Mouse (Mus musculus) forebrain, embryonic 13.5 days (tissue): Measurements from ENCODE around the gene Prkcb. TPM values are rescaled to one million over a fixed set of nuclear protein-coding genes. Genes with fewer than 3 reads are reported as not detected.

Source experiments
- ATAC-seq: fragments of 200-750 bp; cut with Nextera tagmentation; 2 replicates; pipeline ENCODE4 v1.8.0; 2017
- H3K27ac ChIP-seq: fragments of 300-500 bp; sonication (generic); 2 replicates; pipeline ENCODE4 v1.5.1; 2015; ENCODE audit warnings: inconsistent platforms, mild to moderate bottlenecking, moderate library complexity
- H3K27me3 ChIP-seq: fragments of 300-500 bp; sonication (generic); 2 replicates; pipeline ENCODE4 v1.6.1; 2015; ENCODE audit warnings: mild to moderate bottlenecking, inconsistent platforms
- H3K36me3 ChIP-seq: fragments of 300-500 bp; sonication (generic); 2 replicates; pipeline ENCODE4 v1.6.1; 2015; ENCODE audit warnings: mild to moderate bottlenecking, inconsistent platforms; ENCODE audit not compliant: poor library complexity, severe bottlenecking
- H3K4me1 ChIP-seq: fragments of 300-500 bp; sonication (generic); 2 replicates; pipeline ENCODE4 v1.6.1; 2015; ENCODE audit warnings: inconsistent platforms
- H3K4me2 ChIP-seq: fragments of 300-500 bp; sonication (generic); 2 replicates; pipeline ENCODE4 v1.6.1; 2015; ENCODE audit warnings: inconsistent platforms, mild to moderate bottlenecking, moderate library complexity
- H3K4me3 ChIP-seq: fragments of 300-500 bp; sonication (generic); 2 replicates; pipeline ENCODE4 v1.5.1; 2015; ENCODE audit warnings: mild to moderate bottlenecking, inconsistent platforms
- H3K9ac ChIP-seq: fragments of 300-500 bp; sonication (generic); 2 replicates; pipeline ENCODE4 v1.6.1; 2015; ENCODE audit warnings: mild to moderate bottlenecking, inconsistent platforms
- H3K9me3 ChIP-seq: fragments of 300-500 bp; sonication (generic); replicated peaks from 2 replicates; pipeline ENCODE4 v1.6.1; 2016; ENCODE audit warnings: inconsistent platforms
- WGBS: fragments of 180-500 bp; shearing (Covaris S2); methylation state at CpG from one replicate; pipeline ENCODE4 v1.1.7; 2015; 5-methylcytosine and 5-hydroxymethylcytosine counted together
- polyA plus RNA-seq: library from polyadenylated mRNA; unstranded; fragments of >200 nt; fragmentation: Nextera tagmentation; extraction: Ambion mirVana; gene quantifications from 2 replicates; pipeline ENCODE4 v1.2.1, GENCODE M21; 2015

The Prkcb gene
- polyA plus RNA-seq, 1 experiment from 2014 or later = 27.4 TPM

DNA sequence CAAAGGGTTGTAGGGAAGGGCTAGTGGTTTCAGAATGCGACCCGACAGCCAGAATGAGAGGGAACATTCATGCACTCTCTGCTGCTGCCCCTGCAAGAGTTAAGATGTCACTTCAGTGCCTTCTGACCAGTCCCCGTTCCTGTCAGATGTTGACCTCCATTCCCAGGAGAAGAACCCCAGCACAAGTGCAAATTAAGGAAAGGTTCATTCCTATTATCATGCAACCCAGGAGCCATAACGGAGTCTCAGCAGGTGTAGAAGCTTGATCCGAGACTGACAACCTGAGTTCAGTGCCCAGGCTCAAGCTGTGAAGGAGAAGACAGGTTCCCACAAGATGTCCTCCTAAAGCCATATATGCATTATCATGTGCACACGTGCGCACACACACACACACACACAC is 280.2 kb downstream of the Prkcb start:
- H3K9me3 ChIP-seq = no peaks in the 10 kb centered on the region
- 78% methylated on average over 7 of the region's 7 CpGs for WGBS
- H3K36me3 ChIP-seq = no peaks in the 10 kb centered on the region
- H3K9ac ChIP-seq = no peak overlapping the region
- H3K4me3 ChIP-seq = no peak overlapping the region
- H3K4me1 ChIP-seq = no peaks in the 10 kb centered on the region
- no peak for ATAC-seq
- H3K27me3 ChIP-seq = no peaks in the 10 kb centered on the region
- no peak overlapping the region for H3K27ac ChIP-seq
- no peak overlapping the region for H3K4me2 ChIP-seq

DNA sequence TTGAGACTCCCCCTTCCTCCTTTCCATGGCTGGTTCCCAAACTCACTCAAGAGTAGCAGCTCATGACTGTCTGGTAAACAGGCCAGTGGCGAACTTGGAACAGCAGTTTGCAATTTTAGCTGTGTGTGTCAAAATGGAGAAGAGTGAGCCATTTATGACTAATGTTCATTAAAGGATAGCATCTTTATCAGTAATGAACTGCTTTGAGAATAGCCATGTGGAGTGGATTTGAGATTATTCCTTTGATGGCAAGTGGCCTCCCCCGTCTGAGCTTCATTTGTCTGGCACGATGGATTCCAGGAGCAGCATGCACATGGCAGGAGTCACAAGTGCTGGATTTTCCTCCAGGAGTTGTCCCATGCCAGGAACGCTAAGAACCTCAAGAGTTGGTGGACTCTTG is 281.9 kb downstream of the Prkcb start:
- ATAC-seq = no peak
- no peaks in the 10 kb centered on the region for H3K9me3 ChIP-seq
- 0 out of 2 replicates have a peak, but pooled peaks cover 1% of the 10 kb centered on the region for H3K4me1 ChIP-seq
- no peak overlapping the region for H3K4me3 ChIP-seq
- no peak overlapping the region for H3K27ac ChIP-seq
- 82% methylated on average over 4 of the region's 4 CpGs for WGBS
- no peaks in the 10 kb centered on the region for H3K27me3 ChIP-seq
- no peaks in the 10 kb centered on the region for H3K36me3 ChIP-seq
- no peak overlapping the region for H3K4me2 ChIP-seq
- H3K9ac ChIP-seq = no peak overlapping the region

DNA sequence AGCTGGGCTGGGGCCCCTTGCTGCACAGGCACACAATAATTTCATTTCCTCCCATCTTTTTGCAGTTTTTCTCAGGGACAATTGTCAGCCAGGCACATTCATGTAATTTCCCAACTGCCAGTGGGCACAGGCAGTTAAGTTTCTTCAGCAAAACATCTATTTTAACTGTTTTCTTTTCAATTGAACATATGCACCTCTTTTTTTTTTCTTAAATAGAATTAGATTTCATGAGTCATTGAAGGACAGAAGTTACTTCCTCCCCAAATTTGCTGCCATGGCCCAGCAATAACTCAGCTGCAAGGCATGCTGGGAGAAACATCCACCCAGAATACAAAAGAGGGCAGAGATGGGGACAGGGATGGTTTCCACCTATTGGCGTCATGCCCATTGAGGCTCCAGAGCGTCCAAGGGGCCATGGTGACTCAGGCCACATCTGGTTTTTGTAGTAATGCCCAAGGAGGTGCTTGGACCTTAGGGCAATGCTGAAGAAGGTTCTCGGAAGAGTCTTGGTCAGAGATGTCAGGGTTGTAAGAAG is 284.6 kb downstream of the Prkcb start:
- no peak overlapping the region for H3K4me3 ChIP-seq
- H3K27ac ChIP-seq = no peak overlapping the region
- no peaks in the 10 kb centered on the region for H3K36me3 ChIP-seq
- H3K9me3 ChIP-seq = no peaks in the 10 kb centered on the region
- 0 out of 2 replicates have a peak, but pooled peaks cover 2% of the 10 kb centered on the region for H3K4me1 ChIP-seq
- no peaks in the 10 kb centered on the region for H3K27me3 ChIP-seq
- no peak overlapping the region for H3K9ac ChIP-seq
- ATAC-seq = no peak
- no peak overlapping the region for H3K4me2 ChIP-seq
- WGBS = 84% methylated on average over 3 of the region's 3 CpGs

DNA sequence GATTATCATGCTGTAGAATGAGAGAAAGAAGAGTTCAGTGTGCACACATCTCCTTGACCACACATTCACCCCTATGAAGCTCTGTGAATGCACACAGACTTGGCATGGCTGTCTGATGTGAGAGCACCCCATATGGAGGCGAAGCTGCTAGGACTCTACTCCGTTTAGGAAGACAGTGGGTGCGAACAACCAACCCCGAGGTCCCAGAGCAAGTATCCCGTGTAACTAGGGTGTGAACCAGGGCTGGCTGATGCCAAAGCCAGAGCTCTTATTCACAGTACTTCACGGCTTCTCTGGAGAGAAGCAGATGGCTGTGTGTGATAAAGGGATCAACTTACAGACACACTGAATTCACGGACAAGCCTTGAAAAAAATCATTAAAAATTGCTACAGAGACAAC is 285.9 kb downstream of the Prkcb start:
- Histone ChIP-seq H3K4me3 (no peak overlapping the region), H3K4me1 (0 out of 2 replicates have a peak, but pooled peaks cover 2% of the 10 kb centered on the region), H3K36me3 (no peaks in the 10 kb centered on the region), H3K9me3 (no peaks in the 10 kb centered on the region), H3K4me2 (no peak overlapping the region), H3K27me3 (no peaks in the 10 kb centered on the region), H3K27ac (no peak overlapping the region), H3K9ac (no peak overlapping the region)
- 80% methylated on average over 7 of the region's 7 CpGs for WGBS
- no peak for ATAC-seq

DNA sequence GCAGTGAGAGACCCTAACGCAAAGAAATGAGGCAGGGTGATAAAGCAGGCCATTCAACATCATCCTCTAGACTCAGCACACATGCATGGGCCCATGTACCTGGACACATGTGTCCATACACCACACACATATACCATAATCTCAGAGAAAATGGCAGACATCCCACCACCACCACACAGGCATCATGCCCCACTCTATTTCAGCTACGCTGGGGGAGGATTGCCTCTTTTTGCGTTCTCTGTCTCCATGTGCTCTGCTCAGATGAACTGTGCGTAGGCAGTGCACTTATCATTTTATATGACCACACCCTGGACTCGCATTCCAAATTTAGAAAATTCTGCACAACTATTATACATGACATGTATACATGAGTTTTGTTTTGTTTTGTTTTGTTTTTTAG is 286.5 kb downstream of the Prkcb start:
- Histone ChIP-seq H3K27me3 (no peaks in the 10 kb centered on the region), H3K4me3 (no peak overlapping the region), H3K27ac (no peak overlapping the region), H3K4me2 (no peak overlapping the region), H3K4me1 (0 out of 2 replicates have a peak, but pooled peaks cover 2% of the 10 kb centered on the region), H3K36me3 (no peaks in the 10 kb centered on the region), H3K9me3 (no peaks in the 10 kb centered on the region), H3K9ac (no peak overlapping the region)
- ATAC-seq = no peak
- 92% methylated on average over 5 of the region's 5 CpGs for WGBS

DNA sequence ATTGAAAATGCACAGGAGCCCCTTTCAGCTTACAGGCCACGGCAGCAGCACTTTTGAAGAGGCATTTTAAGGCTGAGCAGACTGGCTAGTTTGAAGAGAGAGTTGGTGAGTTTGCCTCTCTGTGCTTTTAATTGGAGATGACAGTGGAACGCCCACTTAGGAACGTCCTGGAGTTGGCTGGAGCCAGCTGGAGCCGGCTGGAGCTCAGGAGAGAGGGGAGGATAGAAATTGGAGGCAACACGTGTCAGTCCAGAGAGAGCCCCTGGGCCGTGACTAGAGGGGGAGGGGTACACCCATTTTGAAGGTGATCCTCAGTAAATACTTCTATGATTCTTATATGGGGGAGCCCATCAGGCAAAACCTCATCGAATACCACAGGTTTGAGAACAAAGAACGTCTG is 287.0 kb downstream of the Prkcb start:
- ATAC-seq = no peak
- Histone ChIP-seq H3K4me3 (no peak overlapping the region), H3K9ac (no peak overlapping the region), H3K4me1 (0 out of 2 replicates have a peak, but pooled peaks cover 2% of the 10 kb centered on the region), H3K27ac (no peak overlapping the region), H3K27me3 (no peaks in the 10 kb centered on the region), H3K36me3 (no peaks in the 10 kb centered on the region), H3K9me3 (no peaks in the 10 kb centered on the region), H3K4me2 (no peak overlapping the region)
- 27% methylated on average over 8 of the region's 8 CpGs for WGBS

DNA sequence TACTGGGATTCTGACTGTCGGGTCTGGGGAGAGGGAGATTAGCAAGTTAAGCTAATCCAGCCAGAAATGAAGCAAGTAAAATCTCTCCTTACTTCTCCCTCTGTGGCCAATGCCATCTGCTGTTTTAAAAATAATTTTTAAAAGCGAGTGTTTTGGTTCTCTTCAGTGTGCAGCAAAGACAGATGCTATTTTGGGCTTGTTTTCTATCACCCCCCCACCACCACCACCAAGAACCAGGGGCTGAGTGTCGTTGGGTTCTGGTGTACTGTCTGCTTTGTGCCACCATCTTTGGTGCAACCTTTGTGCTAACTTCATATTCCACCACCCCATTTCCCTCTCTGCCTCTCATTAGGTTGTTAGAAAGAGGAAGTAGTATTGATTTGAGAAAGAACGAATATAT is 289.0 kb downstream of the Prkcb start:
- Histone ChIP-seq H3K4me2 (no peak overlapping the region), H3K9ac (no peak overlapping the region), H3K4me3 (no peak overlapping the region), H3K36me3 (no peaks in the 10 kb centered on the region), H3K27ac (no peak overlapping the region), H3K9me3 (no peaks in the 10 kb centered on the region), H3K4me1 (0 out of 2 replicates have a peak, but pooled peaks cover 2% of the 10 kb centered on the region), H3K27me3 (no peaks in the 10 kb centered on the region)
- WGBS = 87% methylated on average over 4 of the region's 4 CpGs
- ATAC-seq = no peak

DNA sequence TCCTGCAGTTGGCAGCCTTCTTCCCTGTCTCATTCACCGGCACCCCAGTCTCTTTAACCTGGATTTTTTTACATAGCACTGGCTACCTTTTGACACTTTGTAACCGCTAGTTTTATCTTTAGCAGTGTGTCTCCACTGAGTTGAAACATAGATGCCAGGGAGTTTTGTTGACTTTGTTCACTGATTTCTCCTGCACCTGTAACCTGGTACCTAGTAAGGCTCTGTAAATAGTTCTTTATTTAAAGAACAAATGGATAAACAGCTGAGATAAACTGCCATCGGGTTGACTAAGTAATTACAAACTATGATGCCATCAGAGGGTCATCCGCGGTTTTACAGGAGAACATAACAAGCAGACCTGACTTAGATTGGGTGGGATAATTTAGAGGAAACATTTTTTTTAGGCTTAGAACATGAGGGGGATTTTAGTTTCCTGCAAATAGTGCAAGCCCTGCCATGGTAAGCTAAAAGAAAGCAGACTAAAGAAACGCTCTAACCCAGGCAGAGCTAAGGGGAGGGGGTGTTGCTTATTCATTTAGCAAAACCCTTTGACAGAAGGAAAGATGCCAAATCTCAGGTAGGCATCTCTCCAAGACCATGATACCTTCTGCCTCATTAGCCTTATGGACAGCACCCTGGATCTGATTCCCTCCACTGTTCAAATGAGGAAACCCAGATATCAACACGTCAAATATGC is 291.1 kb downstream of the Prkcb start:
- Histone ChIP-seq H3K27ac (no peak overlapping the region), H3K9ac (no peak overlapping the region), H3K4me1 (0 out of 2 replicates have a peak, but pooled peaks cover 2% of the 10 kb centered on the region), H3K4me3 (no peak overlapping the region), H3K27me3 (no peaks in the 10 kb centered on the region), H3K9me3 (no peaks in the 10 kb centered on the region), H3K4me2 (no peak overlapping the region), H3K36me3 (no peaks in the 10 kb centered on the region)
- WGBS = 87% methylated on average over 7 of the region's 7 CpGs
- ATAC-seq = no peak

DNA sequence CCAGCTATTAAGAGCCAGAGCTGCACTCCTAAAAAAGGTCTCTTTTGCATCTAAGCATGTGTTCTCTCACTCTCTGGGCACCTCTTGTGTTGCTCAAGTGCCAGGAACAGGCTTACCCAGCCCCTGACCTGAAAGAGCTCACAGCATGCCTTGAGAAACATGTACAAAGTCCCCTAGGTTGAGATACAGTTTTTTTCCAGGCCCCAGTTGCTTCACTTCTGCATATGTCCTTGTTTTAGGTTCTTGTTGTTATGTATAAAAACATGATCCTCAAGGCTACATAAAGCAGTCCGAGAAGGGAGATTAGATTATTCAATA is 291.6 kb downstream of the Prkcb start:
- no peak for ATAC-seq
- H3K9ac ChIP-seq = no peak overlapping the region
- 96% methylated on average over 1 of the region's 1 CpGs for WGBS
- no peaks in the 10 kb centered on the region for H3K9me3 ChIP-seq
- no peak overlapping the region for H3K4me2 ChIP-seq
- H3K27ac ChIP-seq = no peak overlapping the region
- no peaks in the 10 kb centered on the region for H3K36me3 ChIP-seq
- H3K4me1 ChIP-seq = 0 out of 2 replicates have a peak, but pooled peaks cover 2% of the 10 kb centered on the region
- no peaks in the 10 kb centered on the region for H3K27me3 ChIP-seq
- no peak overlapping the region for H3K4me3 ChIP-seq

DNA sequence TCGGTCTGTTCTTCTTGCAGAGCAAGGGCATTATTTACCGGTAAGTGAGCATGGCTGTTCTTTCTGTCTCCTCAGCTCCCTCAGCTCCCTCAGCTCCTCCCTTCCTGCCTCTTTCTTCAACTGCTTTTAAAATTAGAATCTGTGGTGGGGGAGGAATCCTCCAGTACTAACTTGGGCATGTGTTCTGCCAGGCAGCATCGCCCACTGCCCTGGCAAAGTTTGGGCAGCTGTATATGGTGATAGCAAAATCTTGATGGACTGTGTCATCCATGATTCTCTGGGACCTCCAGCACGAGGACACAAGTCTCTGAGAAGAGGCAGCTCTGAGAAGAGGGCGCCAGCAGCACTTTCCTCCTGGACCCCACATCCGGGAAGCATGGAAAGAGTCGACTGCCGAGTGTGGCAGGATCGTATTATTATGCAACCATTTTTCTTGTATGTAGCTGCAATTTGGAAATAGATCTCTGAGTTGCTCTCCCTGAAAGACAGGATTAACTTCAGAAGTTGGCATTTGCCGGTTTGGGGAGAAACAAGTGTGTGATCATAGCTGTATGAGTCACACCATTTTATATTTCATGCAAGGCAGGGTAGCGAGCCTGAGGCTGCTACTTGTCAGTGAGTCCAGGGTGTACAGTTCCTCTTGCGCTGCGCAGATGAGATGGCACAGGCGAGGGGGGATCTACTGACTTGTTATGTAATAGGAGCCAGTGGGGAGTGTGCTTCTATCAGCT is 296.0 kb downstream of the Prkcb start:
- Histone ChIP-seq H3K9me3 (no peaks in the 10 kb centered on the region), H3K4me3 (no peak overlapping the region), H3K4me1 (no peaks in the 10 kb centered on the region), H3K9ac (no peak overlapping the region), H3K27me3 (no peaks in the 10 kb centered on the region), H3K36me3 (no peaks in the 10 kb centered on the region), H3K4me2 (no peak overlapping the region), H3K27ac (no peak overlapping the region)
- WGBS = 90% methylated on average over 14 of the region's 14 CpGs
- ATAC-seq = no peak

DNA sequence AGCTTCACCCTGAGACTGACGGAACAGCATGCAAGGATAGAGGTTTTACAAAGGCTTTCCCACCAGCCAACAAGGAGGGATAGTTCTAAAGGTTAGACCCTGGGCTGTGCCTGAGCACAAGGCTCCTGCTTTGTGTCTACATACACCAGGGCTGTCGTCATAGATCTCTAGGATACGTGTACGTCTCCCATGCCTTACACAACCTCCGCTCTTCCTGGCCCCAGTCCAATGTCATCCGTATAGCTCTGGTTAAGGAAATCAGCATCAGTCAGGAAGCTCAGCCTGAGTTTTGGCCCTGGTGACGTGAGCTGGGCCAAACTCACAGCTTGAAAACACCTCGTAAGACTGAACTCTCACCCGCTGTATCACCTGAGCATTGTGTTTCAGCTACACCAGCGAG is 307.3 kb downstream of the Prkcb start:
- Histone ChIP-seq H3K4me2 (no peak overlapping the region), H3K4me3 (no peak overlapping the region), H3K9ac (no peak overlapping the region), H3K9me3 (no peaks in the 10 kb centered on the region), H3K27me3 (no peaks in the 10 kb centered on the region; the same call in 1 of the 2 replicates), H3K36me3 (no peaks in the 10 kb centered on the region), H3K4me1 (peaks cover 5% of the 10 kb centered on the region), H3K27ac (no peak overlapping the region)
- no peak for ATAC-seq
- 84% methylated on average over 10 of the region's 10 CpGs for WGBS

DNA sequence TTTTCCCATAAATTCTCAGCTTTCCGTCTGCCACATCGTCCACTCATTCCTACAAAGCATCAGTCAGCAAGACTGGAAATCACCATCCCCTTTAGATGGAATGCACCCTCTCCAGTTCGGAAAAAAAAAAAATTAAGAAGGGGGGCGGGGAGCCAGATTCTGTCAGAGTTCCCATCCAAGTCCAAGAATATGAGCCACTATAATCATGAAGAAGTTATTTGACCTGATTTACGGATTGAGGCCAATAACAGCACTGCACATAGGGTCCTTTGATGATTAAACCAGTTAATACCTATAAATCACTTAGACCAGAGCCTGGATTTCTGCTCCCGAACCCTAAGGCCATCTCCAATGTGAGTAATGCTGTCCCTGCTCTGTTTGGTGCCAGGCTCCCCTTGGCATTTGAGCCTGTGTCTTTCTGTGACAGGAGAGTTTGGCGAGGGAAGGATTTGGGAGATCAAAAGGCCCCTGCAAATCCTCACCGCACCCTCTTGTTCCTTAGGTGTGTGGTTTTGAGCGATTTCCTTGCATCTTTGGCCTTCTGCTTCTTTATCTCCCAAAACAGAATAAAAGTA is 308.1 kb downstream of the Prkcb start:
- Histone ChIP-seq H3K27ac (no peak overlapping the region), H3K9me3 (no peaks in the 10 kb centered on the region), H3K4me1 (peaks cover 10% of the 10 kb centered on the region), H3K4me2 (no peak overlapping the region), H3K9ac (no peak overlapping the region), H3K36me3 (no peaks in the 10 kb centered on the region), H3K4me3 (no peak overlapping the region), H3K27me3 (no peaks in the 10 kb centered on the region; the same call in 1 of the 2 replicates)
- WGBS = 84% methylated on average over 9 of the region's 9 CpGs
- ATAC-seq = no peak
